In the genomic region with DNA sequence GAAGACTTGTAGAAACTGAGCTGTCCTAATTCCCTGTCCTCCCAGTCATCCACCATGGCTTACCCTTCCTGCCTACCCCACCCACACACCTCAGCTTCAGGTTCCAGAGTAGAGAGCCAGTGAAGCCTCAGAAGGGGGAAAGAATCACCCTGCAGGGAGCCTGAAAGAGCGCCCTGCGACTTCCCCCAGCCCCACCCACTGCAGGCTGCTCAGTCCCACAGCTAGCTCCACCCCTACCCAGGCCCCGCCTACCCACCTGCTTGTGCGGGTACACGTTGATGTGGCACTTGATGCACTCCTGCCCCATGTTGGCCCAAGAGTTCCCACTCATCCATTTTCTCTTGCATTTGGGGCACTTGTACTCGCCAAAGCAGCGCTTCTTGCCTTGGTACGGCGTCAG, we compare ENCODE assay signal across 10 mouse cellular contexts. TPM values are rescaled to one million over a fixed set of nuclear protein-coding genes. Genes with fewer than 3 reads are reported as not detected.
DNase-seq lines count a peak whose midpoint lies in the region; ATAC-seq lines count a peak whose summit lies in the region.
"Had no signal": no experiment of that assay in that cellular context is flagged by ENCODE, and none has a peak within 500 bp of the region (broad histone marks: within the 10 kb centered on the region; RNA-seq: fewer than 3 reads in every experiment).

No protein-coding gene starts in this region.

- no peak for ATAC-seq in forebrain, embryonic 14.5 days
- ATAC-seq in limb, embryonic 12.5 days (ENCODE audit: insufficient number of reproducible peaks, insufficient read depth, low FRiP score, low TSS enrichment, low read depth), result no peak

- H3K9me3 ChIP-seq in forebrain, embryonic 10.5 days, result no peaks in the 10 kb centered on the region
- no peaks in the 10 kb centered on the region for H3K9me3 ChIP-seq in forebrain, embryonic 14.5 days (replicated peaks; ENCODE audit: control insufficient read depth, low read length)
- H3K9me3 ChIP-seq in limb, embryonic 12.5 days, result no peaks in the 10 kb centered on the region

- H3K27ac ChIP-seq in forebrain, embryonic 10.5 days, result peak overlapping the region; percentile 69; the same call in 1 of the 2 replicates
- H3K27ac ChIP-seq in forebrain, embryonic 14.5 days (ENCODE audit: low read depth, low read length), result no peak overlapping the region
- H3K27ac ChIP-seq in limb, embryonic 12.5 days, result peak overlapping the region; percentile 77; the same call in 1 of the 2 replicates

- H3K4me1 ChIP-seq in forebrain, embryonic 10.5 days, result peaks cover 34% of the 10 kb centered on the region
- H3K4me1 ChIP-seq in forebrain, embryonic 14.5 days (ENCODE audit: control insufficient read depth, insufficient read depth, low read length), result no peaks in the 10 kb centered on the region
- peaks cover 39% of the 10 kb centered on the region for H3K4me1 ChIP-seq in limb, embryonic 12.5 days (replicated peaks)

- no peak for DNase-seq in forebrain, embryonic 10.5 days (ENCODE audit: extremely low spot score, low spot score)
- DNase-seq in forebrain, embryonic 14.5 days (ENCODE audit: low spot score), result no peak
- DNase-seq in R1 (ENCODE audit: low read depth, low spot score) (peak; percentile 90), MN1 (ENCODE audit: low spot score) (no peak)
- DNase-seq in spleen, postnatal 4 days (ENCODE audit: low spot score in 2 of 2), result peak; percentile 64 to 76
- DNase-seq in cerebellum, adult 8-10 months, result no peak
- no peak for DNase-seq in cerebellum, postnatal 36 days

- no peak overlapping the region for H3K4me2 ChIP-seq in forebrain, embryonic 14.5 days (ENCODE audit: low read length)
- no peak overlapping the region for H3K4me2 ChIP-seq in limb, embryonic 12.5 days

- no peak overlapping the region for H3K4me3 ChIP-seq in forebrain, embryonic 10.5 days
- H3K4me3 ChIP-seq in forebrain, embryonic 14.5 days (ENCODE audit: low read depth, low read length), result no peak overlapping the region
- no peak overlapping the region for H3K4me3 ChIP-seq in limb, embryonic 12.5 days (replicated peaks)
- H3K4me3 ChIP-seq: heart, adult 2 months; megakaryocyte, embryonic 14.5 days had no signal

- H3K27me3 ChIP-seq in forebrain, embryonic 10.5 days (ENCODE audit: poor library complexity, severe bottlenecking), result no peaks in the 10 kb centered on the region
- H3K27me3 ChIP-seq in forebrain, embryonic 14.5 days (replicated peaks; ENCODE audit: control insufficient read depth, insufficient read depth, low read length), result no peaks in the 10 kb centered on the region
- no peaks in the 10 kb centered on the region for H3K27me3 ChIP-seq in limb, embryonic 12.5 days

- 50% methylated on average over 9 of the region's 9 CpGs for WGBS in forebrain, embryonic 10.5 days
- 51% methylated on average over 9 of the region's 9 CpGs for WGBS in forebrain, embryonic 14.5 days
- WGBS in limb, embryonic 12.5 days, result 52% methylated on average over 9 of the region's 9 CpGs

- no peak overlapping the region for H3K9ac ChIP-seq in forebrain, embryonic 14.5 days (ENCODE audit: low read length)
- H3K9ac ChIP-seq in limb, embryonic 12.5 days (replicated peaks), result no peak overlapping the region

- 0 out of 2 replicates have a peak, but pooled peaks cover 3% of the 10 kb centered on the region for H3K36me3 ChIP-seq in forebrain, embryonic 10.5 days (replicated peaks)
- no peaks in the 10 kb centered on the region for H3K36me3 ChIP-seq in forebrain, embryonic 14.5 days (ENCODE audit: control insufficient read depth, insufficient read depth, low read length)
- peaks cover 43% of the 10 kb centered on the region for H3K36me3 ChIP-seq in limb, embryonic 12.5 days

RNA-seq across cellular contexts. Expression of a gene that starts 25.4 kb away (rescaled TPM):
- 65.8 and 71.0 TPM in 2 replicates for polyA plus RNA-seq in forebrain, embryonic 10.5 days (2016; fragmentation: Nextera tagmentation; extraction: Ambion mirVana)
- 25.3 and 28.2 TPM in 2 replicates for polyA plus RNA-seq in forebrain, embryonic 14.5 days (2014; fragmentation: Nextera tagmentation; extraction: Ambion mirVana)
- polyA plus RNA-seq in limb, embryonic 12.5 days (2016; fragmentation: Nextera tagmentation; extraction: Ambion mirVana), result 29.2 and 32.9 TPM in 2 replicates

RNA-seq across cellular contexts. Expression of a gene that starts 49.5 kb away (rescaled TPM):
- polyA plus RNA-seq in forebrain, embryonic 10.5 days (2016; fragmentation: Nextera tagmentation; extraction: Ambion mirVana), result 8.1 TPM in 2 replicates
- 8.0 and 9.8 TPM in 2 replicates for polyA plus RNA-seq in forebrain, embryonic 14.5 days (2014; fragmentation: Nextera tagmentation; extraction: Ambion mirVana)
- 28.6 and 32.6 TPM in 2 replicates for polyA plus RNA-seq in limb, embryonic 12.5 days (2016; fragmentation: Nextera tagmentation; extraction: Ambion mirVana)

Comparison
In these comparisons a context has a peak if more than half of its experiments do, and no peak if none do; other contexts are left out.
1. DNase-seq: peak in R1 (single experiment) and spleen, postnatal 4 days (2 of 2); none in forebrain, embryonic 10.5 days (single experiment), forebrain, embryonic 14.5 days (single experiment), cerebellum, adult 8-10 months (single experiment), cerebellum, postnatal 36 days (0 of 2) and MN1 (single experiment).